Mouse (Mus musculus) heart, postnatal 4 days (tissue): ENCODE results near the gene Dpp4. TPM values are rescaled to one million over a fixed set of nuclear protein-coding genes. Genes with fewer than 3 reads are reported as not detected.

Source experiments
- DNase-seq: peaks from one replicate; pipeline ENCODE4 v3.0.0; 2021
- total RNA-seq, 2 experiments: library from RNA; stranded (reverse); gene quantifications; 2 replicates each; pipeline ENCODE4 v1.2.3; 2021

The Dpp4 gene
- total RNA-seq, 2 experiments from 2014 or later: 8.2 to 10.6 TPM

DNA sequence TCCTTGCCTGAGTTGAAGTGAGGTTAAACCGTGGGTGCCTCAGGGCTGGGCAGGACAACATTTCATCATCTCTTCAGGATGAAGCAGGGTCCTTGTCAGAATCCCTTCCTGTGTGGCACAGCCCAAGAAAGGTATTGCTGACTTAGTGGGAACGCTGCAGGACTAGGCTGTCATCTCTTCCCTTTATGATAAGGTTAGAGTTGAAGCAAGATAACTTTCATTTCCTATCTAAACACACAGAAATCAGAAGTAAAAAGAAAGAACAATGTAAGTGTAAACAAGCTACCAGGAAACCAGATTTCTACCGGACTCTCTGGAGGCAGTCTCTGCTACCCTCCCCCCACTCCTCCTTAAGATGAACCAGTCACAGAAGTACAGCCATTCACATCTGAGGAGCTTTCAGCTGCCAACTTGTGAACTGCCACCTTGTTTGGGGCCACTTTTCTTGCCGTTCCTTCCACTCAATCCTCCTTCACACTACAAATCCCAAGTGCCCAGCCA lies 3.3 kb downstream of the Dpp4 start:
- DNase-seq: no peak

DNA sequence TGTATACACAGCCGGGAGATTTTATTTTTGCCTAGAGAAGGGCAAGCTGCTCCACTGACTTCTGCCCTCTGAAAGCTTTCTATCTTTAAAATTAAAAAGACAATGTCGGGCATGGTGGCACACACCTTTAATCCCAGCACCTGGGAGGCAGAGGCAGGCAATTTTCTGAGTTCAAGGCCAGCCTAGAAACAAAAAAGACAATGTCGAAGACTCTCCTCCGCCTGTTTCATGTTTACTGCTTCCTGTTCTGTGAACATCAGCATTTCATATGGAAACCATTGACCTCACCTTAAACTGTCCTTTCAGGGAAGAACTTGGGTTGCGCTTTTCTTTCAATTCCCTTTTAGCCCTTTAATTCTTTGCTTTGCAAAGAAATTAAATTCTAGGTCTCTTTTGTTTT lies 3.8 kb downstream of the Dpp4 start:
- DNase-seq: no peak

DNA sequence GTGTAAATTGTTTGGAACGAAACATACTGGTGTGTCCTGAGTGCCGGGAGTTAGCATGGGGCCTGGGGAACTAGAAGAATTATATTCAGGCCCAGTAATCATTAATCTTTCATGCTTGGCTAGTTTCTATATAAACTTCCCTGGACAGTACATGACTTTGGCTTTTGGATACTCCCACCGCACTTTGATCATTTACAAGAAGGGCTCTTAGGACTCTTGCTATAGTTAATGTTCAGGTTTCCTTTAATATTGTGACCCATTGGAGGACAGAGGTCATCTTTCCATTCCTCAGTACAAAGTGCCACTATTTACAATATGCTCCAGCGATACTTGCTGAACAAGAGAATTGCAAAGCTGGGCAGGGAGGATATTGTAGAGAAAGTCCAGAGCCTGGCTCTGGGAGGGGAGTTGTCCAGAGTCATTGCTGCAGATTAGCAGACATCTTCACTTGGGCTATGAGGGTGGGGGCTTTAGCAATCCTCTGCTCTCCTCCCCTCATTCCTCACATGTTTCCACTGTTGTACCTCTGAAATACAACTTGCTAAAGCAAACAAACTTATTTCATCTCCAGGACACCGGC lies 8.4 kb downstream of the Dpp4 start:
- DNase-seq: no peak

- no peak for DNase-seq
These were observed 11.0 kb downstream of the Dpp4 start for GRCm38 (mm10) chr2:62401011-62401410.

DNA sequence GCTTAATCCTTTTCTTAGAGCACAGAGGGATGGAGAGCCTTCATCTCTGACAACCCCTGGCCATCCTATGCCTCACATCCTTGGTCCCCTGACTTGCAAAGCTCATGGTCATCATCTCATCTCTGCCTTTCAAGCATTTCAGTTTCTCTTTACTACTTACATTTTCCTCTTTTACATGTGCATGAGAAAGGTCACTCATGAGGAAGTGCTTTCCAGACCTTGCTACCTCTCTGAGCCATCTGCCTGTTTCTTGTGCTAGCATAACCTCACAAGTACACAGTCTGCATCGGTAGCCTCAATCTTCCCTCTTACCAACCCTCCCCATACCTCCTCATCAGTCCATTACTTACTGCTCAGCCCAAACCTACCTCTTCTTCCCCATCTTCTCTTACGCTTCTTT lies 12.2 kb downstream of the Dpp4 start:
- no peak for DNase-seq

GRCm38 (mm10) chr2:62399361-62399760 lies 12.7 kb downstream of the Dpp4 start:
- DNase-seq: no peak

DNA sequence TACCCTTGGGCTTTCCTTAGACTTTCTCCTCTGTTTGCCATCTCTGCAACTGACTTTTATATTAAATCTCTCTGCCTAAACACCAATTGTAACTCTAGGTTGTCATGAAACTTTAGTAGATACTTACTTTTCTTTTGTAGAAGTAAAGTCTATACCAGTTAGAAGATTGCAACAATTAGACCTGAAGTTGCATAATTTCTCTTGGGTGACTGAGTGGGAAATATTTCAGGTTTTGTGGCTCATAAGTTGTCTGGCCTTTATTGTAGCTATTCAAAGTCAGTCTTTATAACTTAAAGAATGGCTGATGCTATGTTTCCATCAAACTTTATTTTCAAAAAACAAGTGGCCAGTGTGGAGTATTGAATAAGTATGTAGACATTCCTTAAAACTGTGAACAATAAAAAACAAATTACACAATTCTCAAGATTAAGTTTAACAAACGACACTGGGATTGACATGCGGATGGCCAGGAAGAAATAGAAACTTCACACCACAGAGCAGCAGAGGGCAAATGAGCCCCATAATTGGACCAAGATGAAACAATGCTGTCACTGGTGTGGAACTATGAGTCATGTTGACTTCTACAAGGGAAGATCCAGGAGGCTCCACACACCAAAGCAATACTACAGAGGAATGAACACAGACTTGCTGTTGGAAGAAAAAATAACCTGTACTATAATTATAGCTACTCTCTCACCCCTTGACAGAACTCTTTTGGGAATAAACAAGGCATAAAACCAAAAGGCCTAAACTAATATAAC lies 13.7 kb downstream of the Dpp4 start:
- DNase-seq: no peak

GRCm38 (mm10) chr2:62397661-62398060 lies 14.4 kb downstream of the Dpp4 start:
- DNase-seq: no peak

GRCm38 (mm10) chr2:62396799-62397198 lies 15.2 kb downstream of the Dpp4 start:
- DNase-seq: no peak

DNA sequence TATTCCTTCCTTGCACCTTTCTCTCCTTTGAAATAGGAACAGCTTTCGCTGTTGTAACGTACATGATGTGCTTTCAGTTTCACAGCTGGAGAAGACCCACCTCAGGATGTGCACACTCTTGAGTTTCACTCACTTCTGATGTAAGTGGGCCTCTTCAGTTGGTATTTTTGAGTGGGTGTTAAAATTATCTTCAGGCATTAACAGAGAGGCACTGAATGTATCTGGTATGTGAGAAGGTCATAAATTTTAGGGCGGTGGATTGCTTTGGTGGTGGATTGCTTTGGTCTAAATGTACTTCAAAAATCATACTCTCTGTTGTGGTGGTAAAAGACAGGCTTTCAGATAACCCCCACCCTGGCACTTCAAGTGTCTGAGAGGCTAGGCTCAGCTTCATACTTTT lies 17.2 kb downstream of the Dpp4 start:
- no peak for DNase-seq

- no peak for DNase-seq
These were observed 19.9 kb downstream of the Dpp4 start for GRCm38 (mm10) chr2:62392098-62392497.

- DNase-seq: peak; percentile 7
These were observed 21.0 kb downstream of the Dpp4 start for GRCm38 (mm10) chr2:62390961-62391461.

DNA sequence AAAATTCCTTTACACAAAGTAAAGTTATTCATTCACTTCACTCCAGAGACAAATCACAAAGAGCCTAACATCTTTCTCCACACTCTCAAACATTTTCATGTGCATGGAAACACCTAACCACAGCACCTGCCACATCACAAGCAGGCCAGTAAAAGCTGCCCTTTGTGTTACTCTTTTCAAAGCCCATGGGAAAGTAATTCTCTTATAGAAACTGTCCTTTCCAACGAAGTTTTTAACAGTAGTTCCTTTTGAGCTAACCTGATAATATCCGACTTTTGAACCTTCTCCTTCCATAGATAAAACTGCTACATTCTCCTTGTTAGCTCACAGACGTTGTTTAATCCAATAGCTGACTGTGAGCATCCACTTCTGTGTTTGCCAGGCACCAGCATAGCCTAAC lies 21.7 kb downstream of the Dpp4 start:
- DNase-seq: no peak

DNA sequence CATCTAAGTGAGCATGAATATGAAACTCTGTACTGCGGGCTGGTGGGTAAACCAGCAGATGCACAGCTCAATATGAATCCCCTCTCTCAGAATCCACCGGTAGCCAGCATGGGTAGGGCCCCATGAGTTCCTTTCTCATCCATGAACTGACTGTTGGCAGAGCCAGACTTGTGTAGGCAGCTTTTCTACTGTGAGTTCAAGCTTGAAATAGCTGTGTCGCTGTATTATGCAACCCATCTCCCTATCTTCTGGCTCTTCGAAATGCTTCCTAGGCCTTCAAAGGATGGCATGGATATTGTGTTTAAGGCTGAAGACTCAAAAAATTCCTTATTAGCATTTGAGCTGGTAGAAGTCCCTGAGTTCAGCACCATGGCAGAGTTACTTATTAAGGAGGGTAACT lies 23.2 kb downstream of the Dpp4 start:
- DNase-seq: no peak

GRCm38 (mm10) chr2:62383196-62383595 lies 28.8 kb downstream of the Dpp4 start:
- DNase-seq: no peak

DNA sequence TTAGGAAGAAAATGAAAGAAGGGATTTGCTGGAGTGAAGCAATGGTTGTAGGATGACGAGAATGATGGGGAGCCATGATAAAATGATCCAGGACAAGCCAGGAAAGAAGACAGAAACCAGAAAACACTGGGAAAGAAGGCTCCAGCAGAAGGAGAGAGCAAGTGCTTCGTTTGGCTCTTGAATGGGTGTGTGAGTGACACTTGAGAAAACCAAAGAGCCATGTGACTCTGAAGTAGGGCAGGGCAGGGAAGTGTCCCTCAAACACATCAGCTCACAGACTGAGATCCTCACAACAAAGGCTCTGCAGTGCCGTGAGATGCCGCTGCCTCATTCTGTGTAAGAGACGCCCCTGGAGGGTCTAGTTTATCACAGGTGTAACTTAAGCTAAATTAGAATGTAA lies 29.6 kb downstream of the Dpp4 start:
- no peak for DNase-seq

GRCm38 (mm10) chr2:62381756-62382155 lies 30.3 kb downstream of the Dpp4 start:
- peak; percentile 13 for DNase-seq

DNA sequence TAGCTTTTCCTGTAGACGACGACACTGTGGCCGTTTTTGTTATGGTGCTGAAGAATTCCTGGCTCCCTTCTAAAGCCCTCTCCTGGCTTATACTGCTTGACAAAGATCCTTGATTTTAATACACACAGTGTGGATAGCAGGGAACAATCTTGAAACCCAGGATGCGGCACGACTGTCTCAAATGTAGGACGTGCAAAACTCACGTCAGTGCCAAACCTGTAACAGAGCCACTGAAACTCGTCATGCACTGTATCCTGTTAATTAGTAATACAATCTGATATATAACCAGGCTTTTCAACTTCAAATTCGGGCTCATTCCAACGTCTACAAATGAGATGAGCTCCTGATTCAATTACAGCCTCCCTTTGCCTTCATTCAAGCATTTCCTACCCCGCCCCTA lies 38.3 kb downstream of the Dpp4 start:
- DNase-seq: no peak

DNA sequence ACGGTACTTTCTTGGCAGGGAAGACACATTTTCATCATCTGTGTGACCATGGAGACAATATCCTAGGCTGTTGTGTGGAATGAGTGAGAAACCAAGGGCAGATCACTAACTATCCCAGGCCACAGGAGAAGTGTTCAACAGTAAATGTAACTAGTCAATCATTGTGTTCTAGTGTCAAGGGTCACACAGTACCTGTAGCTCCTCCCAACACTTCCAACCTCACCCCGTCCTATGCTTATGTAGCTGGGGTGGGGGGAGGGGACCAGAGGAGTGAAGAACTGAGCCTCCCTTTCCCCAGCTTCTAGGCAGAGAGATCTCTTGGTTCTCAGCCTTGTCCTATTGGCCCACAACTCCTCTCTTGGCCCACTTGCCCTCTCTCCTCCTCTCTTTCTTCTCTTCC lies 42.0 kb downstream of the Dpp4 start:
- no peak for DNase-seq

GRCm38 (mm10) chr2:62368349-62369053 lies 43.5 kb downstream of the Dpp4 start:
- DNase-seq: no peak

GRCm38 (mm10) chr2:62363606-62364005 lies 48.4 kb downstream of the Dpp4 start:
- no peak for DNase-seq

GRCm38 (mm10) chr2:62362211-62362610 lies 49.8 kb downstream of the Dpp4 start:
- no peak for DNase-seq

GRCm38 (mm10) chr2:62361514-62361913 lies 50.5 kb downstream of the Dpp4 start:
- no peak for DNase-seq
